Mouse (Mus musculus) urinary bladder, postnatal 4 days (tissue): ENCODE data around the gene Suv39h1.
"Not testable (repeated sequence)": the region's sequence is repeated elsewhere in the genome, so short reads cannot be mapped to it uniquely, and the experiment has no call there.

Experiments
- DNase-seq, 2 experiments: peaks; one replicate each; pipeline ENCODE4 v3.0.0; 2021 to 2022; ENCODE audit warnings: low spot score in 2 of 2

The Suv39h1 gene

DNA sequence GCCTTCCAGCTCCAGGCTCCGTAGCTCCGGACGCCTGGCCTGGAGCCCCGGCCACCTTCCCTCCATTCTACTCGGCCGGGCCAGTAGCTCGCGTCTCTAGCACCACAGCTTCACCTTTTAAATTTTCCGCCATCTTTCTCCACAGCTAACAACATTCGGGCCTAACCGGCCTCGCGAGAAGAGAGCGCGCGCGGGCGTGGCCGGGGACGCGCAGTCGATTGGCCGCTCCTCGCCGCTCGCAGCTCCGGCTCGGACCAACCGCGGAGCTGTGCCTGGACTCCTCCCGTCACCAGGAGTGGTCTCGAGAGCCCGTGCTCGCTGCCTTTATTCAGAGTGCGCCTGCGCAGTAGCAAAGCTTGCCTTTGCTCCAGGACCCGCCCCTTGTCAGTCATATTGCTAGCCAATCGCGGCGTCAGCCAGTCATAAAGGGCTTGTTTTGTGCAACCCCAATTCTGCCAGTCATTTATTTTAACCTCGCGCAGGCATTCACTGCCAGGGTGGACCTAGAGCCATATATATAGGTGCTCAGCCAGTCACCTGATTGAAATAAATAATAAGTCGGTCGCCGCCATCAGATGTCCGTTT lies at the start of gene Suv39h1:
Gene Suv39h1, minus strand, starts transcription at position 331 of the 585 bp plus-strand sequence.
- DNase-seq, result peak; percentile 92

DNA sequence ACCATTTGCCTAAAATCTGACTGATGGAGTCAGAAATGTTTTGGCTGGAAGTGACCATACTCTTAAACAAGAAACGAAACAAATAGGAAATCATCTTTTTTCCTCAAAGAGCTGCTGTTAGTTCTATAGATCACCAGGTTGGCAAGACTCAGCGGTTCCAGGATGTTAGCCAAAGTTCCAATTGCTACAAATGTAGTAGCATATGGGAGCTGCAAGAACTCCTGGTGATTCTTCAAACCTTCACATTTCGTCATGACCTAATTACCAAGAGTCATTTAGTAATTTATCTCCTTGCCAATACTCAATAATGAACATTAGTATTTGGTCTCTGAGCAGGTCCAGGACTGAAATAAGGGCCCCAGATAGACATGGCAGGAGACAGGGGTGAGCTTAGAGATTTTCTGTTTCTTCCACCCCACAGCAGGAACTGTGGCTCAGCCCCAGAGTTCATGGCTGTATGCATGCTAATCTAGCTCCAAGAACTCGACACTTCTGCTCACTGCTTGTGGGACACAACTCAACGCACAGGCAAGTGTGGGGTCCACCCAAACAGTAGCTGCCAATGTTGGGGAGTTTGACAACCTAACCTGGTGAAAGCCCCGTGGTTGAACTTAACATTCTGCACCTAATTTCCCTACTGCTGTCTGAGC lies 49.4 kb upstream of the Suv39h1 start:
- no peak for DNase-seq

- no peak for DNase-seq
These were observed 42.7 kb upstream of the Suv39h1 start for GRCm38 (mm10) chrX:8117264-8117663.

DNA sequence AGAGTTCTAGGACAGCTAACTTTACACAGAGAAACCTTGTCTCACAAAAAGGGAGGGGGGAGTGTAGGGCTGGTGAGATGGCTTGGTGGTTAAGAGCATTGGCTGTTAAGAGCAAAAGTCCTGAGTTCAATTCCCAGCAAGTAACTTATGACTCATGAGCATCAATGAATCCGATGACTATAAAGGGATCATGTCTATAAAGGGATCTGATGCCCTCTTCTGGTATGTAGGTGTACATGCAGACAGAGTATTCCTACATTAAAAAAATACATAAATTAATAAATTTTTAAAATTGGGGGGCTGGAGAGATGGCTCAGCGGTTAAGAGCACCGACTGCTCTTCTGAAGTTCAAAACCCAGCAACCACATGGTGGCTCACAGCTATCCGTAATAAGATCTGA lies 40.7 kb upstream of the Suv39h1 start:
- no peak for DNase-seq

GRCm38 (mm10) chrX:8105019-8105418 lies 30.5 kb upstream of the Suv39h1 start:
- no peak for DNase-seq

DNA sequence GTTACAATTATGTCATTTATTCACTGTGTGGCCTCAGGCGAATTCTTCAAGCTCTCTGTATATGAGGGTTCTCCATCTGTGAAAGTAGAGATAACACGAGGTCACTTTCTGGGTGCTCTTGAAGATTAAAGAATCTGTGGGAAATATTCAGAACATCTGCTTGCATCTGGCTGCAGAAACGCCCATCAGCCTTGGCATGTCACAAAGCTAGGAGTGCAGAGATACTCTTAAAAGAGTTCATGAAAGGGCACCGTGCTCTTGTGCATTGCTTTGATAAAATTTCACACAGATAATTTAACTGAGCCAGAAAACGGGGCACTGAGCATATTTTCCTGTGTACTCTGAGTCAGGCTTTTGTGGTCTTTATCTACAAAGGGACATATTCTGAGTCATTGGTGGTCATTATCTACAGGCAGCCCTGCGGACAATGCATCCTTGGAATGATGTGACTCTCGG lies 27.7 kb upstream of the Suv39h1 start:
- no peak for DNase-seq

GRCm38 (mm10) chrX:8101017-8101416 lies 26.5 kb upstream of the Suv39h1 start:
- no peak for DNase-seq

GRCm38 (mm10) chrX:8099435-8099834 lies 24.9 kb upstream of the Suv39h1 start:
- no peak for DNase-seq

- DNase-seq, result peak; percentile 94
These were observed 22.3 kb upstream of the Suv39h1 start for GRCm38 (mm10) chrX:8096787-8097242.

DNA sequence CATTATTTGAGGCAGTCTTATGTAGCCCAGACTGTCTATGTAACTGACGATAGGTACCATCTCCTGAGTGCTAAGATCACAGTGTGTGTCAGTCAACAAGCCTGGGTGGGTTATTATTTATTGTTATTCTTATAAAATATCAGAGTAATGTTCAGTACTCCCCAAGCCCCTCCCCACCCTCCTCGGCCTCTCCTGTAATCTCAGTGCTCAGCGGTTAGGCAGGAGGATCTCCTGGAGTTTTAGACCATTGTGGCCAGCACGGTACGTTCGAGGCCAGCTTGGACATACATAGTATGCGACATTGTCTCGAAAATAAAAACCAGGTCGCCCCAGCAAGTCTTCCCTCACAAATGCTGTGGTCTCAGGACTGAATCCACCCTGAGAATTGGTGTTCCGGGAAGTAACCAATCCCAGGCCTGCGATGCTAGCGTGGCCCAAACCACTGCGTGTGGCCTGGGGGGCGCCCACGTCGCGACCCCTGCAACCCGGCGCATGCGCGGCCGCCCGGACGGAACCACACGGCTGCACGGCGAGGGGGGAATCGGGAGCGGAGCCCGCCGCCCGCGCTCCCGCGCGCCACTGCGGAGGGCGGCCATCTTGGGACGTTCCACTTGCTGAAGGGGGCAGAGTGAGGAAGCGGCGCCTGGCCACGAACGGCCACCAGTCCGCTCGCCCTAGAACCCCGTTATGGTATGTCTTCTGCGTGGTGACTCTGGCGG lies 21.7 kb upstream of the Suv39h1 start:
- DNase-seq, result peak; percentile 80 to 84

GRCm38 (mm10) chrX:8095546-8095945 lies 21.0 kb upstream of the Suv39h1 start:
- no peak for DNase-seq

- not testable (repeated sequence) for DNase-seq
These were observed 16.4 kb upstream of the Suv39h1 start for GRCm38 (mm10) chrX:8090954-8091347.

- DNase-seq, result no peak
These were observed 15.9 kb upstream of the Suv39h1 start, which contains the start of gene Was for GRCm38 (mm10) chrX:8090346-8090953. Gene Was (minus strand): TSS chrX:8090498.

DNA sequence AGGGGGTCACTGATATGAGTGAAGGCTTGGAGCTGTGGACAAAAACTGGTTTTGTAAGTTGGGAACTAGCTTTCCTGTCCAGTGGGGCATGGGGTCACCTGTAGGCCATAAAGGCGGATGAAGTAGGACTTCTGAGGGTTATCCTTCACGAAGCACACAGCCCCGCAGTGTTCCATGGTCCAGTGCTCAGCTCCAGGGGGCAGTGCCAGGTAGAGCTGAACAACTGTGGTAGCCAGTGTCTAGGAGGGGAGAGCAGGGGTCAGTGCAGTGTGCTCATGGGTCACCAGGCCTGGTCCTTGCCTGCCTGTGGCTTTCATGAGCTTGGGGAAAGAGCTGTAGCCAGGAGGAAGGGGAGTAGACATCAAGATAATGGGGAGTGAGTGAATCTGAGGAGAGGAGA lies 15.2 kb upstream of the Suv39h1 start:
- DNase-seq, result no peak

DNA sequence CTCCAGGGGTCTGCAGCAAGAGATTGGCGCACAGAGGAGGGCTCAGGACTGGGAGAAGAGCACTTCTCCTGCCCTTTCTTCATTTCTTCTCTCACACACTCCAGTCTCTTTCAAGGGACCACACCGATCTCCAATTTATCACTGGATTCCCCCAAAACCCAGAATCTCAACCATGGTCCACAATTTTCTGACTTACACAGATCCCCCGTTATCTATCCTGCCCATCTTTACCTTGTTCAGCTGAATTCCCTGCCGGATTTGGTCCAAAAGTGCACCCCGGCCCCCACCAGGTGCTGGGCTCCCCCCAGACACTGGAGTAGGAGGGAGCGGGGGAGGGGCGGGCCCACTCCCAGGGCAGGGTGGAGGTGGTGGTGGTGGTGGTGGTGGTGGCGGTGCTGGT lies 11.1 kb upstream of the Suv39h1 start:
- DNase-seq, result no peak

GRCm38 (mm10) chrX:8084771-8085259 lies 10.3 kb upstream of the Suv39h1 start:
- DNase-seq, result no peak

DNA sequence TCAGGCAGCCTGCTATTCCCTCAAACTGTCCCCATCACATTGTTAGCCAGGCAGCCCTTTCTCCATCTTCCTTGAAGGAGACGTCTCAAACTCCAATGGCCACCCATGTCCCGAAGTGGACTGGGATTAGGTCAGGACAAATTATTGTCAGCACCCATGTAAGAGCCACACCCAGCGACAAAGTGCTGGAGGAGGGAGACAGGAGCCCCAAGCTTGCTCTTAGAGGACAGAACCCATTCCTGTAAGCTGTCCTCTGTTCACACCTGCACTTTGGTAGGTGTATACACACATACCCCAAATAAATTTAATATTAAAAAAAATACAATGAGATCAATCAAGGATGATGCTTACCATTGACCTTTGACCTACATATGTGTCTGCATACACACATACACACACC lies 544 bp upstream of the Suv39h1 start:
- no peak for DNase-seq

DNA sequence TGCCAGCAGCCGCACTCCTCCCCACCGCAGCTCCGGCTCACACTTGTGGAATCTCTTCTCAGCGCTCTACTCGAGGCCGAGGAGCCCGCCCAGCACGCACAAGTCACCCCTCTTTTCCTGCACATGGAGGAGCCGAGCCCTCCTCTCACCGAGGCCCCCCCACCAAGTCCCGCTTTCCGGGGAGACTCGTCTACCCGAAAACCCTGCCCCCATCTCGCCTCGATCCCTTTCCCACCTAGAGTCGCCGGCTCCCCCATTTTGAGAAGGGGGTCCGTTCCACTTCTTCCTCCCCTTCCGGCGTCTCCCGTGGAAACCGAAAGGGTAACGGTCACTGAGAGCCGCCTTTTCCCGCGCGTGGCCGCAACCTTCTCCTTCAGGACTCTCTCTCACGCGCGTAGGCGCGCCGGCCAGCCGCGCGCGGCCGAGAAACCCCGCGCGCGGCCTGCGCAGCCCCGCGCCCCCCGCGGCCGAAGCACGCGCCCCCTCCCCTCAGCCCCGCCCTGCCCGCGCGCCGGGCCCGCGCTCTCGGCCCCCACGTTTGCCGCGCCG lies 605 bp downstream of the Suv39h1 start:
- DNase-seq, result peak in 1 of 2 experiments; percentile 17

GRCm38 (mm10) chrX:8069166-8069565 lies 5.4 kb downstream of the Suv39h1 start:
- no peak for DNase-seq

GRCm38 (mm10) chrX:8051044-8051781 lies 23.3 kb downstream of the Suv39h1 start:
- not testable (repeated sequence) for DNase-seq

GRCm38 (mm10) chrX:8033009-8033408 lies 41.6 kb downstream of the Suv39h1 start:
- DNase-seq, result no peak
